Mouse (Mus musculus) hindbrain, embryonic 10.5 days (tissue): ENCODE results near the gene Cct5. TPM values are rescaled to one million over a fixed set of nuclear protein-coding genes. Genes with fewer than 3 reads are reported as not detected.
"Not testable (repeated sequence)": the region's sequence is repeated elsewhere in the genome, so short reads cannot be mapped to it uniquely, and the experiment has no call there.

Experiments
- DNase-seq: peaks from one replicate; pipeline ENCODE4 v3.0.0-alpha.2; 2017; ENCODE audit warnings: low spot score
- H3K27ac ChIP-seq: fragments of 300-500 bp; sonication (generic); 2 replicates; pipeline ENCODE4 v1.5.1; 2016; ENCODE audit warnings: mild to moderate bottlenecking, moderate library complexity
- H3K27me3 ChIP-seq: fragments of 300-500 bp; sonication (generic); 2 replicates; pipeline ENCODE4 v1.6.1; 2016; ENCODE audit warnings: mild to moderate bottlenecking; ENCODE audit not compliant: poor library complexity, insufficient read depth, severe bottlenecking
- H3K36me3 ChIP-seq: fragments of 300-500 bp; sonication (generic); 2 replicates; pipeline ENCODE4 v1.6.1; 2016; ENCODE audit warnings: mild to moderate bottlenecking, moderate library complexity
- H3K4me1 ChIP-seq: fragments of 300-500 bp; sonication (generic); replicated peaks from 2 replicates; pipeline ENCODE4 v1.6.1; 2016; ENCODE audit warnings: mild to moderate bottlenecking
- H3K4me3 ChIP-seq: fragments of 300-500 bp; sonication (generic); 2 replicates; pipeline ENCODE4 v1.5.1; 2016; ENCODE audit warnings: mild to moderate bottlenecking, moderate library complexity
- H3K9me3 ChIP-seq: fragments of 300-500 bp; sonication (generic); 2 replicates; pipeline ENCODE4 v1.6.1; 2016; ENCODE audit warnings: mild to moderate bottlenecking, moderate library complexity
- WGBS: fragments of 180-500 bp; shearing (Covaris S2); methylation state at CpG from one replicate; pipeline ENCODE4 v1.1.7; 2016; 5-methylcytosine and 5-hydroxymethylcytosine counted together
- polyA plus RNA-seq: library from polyadenylated mRNA; unstranded; fragments of >200 nt; fragmentation: Nextera tagmentation; extraction: Ambion mirVana; gene quantifications from 2 replicates; pipeline ENCODE4 v1.2.1, GENCODE M21; 2016

Gene Cct5
- polyA plus RNA-seq, 1 experiment from 2014 or later: 698 TPM

DNA sequence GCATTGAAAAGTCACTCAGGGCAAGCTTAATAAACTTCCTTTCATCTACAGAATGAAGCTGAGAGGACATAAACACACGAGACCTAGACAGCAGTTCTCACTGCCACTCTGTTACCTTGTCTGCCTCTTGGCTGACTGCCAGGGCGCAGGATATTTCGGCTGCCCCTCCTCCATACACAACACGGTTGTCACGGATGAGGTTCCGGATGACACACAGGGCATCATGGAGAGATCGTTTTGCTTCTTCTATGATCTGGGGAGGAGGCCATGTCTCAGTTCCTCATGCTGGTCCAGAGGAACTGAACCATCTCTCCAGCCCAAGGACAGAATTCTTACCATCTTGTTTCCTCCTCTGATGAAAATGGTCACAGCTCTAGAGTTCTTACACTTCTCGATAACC is 9.1 kb downstream of the Cct5 start:
- Histone ChIP-seq H3K4me1 (no peaks in the 10 kb centered on the region), H3K4me3 (no peak overlapping the region), H3K36me3 (peaks cover 92% of the 10 kb centered on the region), H3K27me3 (no peaks in the 10 kb centered on the region), H3K27ac (no peak overlapping the region), H3K9me3 (no peaks in the 10 kb centered on the region)
- no peak for DNase-seq
- WGBS: 92% methylated on average over 8 of the region's 8 CpGs

- Histone ChIP-seq H3K4me1 (no peaks in the 10 kb centered on the region), H3K9me3 (no peaks in the 10 kb centered on the region), H3K27me3 (no peaks in the 10 kb centered on the region), H3K36me3 (peaks cover 68% of the 10 kb centered on the region), H3K27ac (no peak overlapping the region), H3K4me3 (no peak overlapping the region)
- DNase-seq: no peak
- 95% methylated on average over 5 of the region's 5 CpGs for WGBS
These were observed 11.4 kb downstream of the Cct5 start for GRCm38 (mm10) chr15:31590176-31590575.

GRCm38 (mm10) chr15:31588989-31589640 is 12.5 kb downstream of the Cct5 start:
- no peaks in the 10 kb centered on the region for H3K9me3 ChIP-seq
- no peak for DNase-seq
- H3K4me1 ChIP-seq: no peaks in the 10 kb centered on the region
- H3K27ac ChIP-seq: no peak overlapping the region
- WGBS: 73% methylated on average over 8 of the region's 8 CpGs
- H3K4me3 ChIP-seq: no peak overlapping the region
- no peaks in the 10 kb centered on the region for H3K27me3 ChIP-seq
- peaks cover 58% of the 10 kb centered on the region for H3K36me3 ChIP-seq

GRCm38 (mm10) chr15:31587789-31588188 is 13.8 kb downstream of the Cct5 start:
- no peak overlapping the region for H3K27ac ChIP-seq
- H3K4me3 ChIP-seq: no peak overlapping the region
- H3K27me3 ChIP-seq: no peaks in the 10 kb centered on the region
- no peak for DNase-seq
- H3K9me3 ChIP-seq: no peaks in the 10 kb centered on the region
- WGBS: 78% methylated on average over 2 of the region's 2 CpGs
- peaks cover 45% of the 10 kb centered on the region for H3K36me3 ChIP-seq
- H3K4me1 ChIP-seq: no peaks in the 10 kb centered on the region

- Histone ChIP-seq H3K4me1 (no peaks in the 10 kb centered on the region), H3K27me3 (no peaks in the 10 kb centered on the region), H3K4me3 (no peak overlapping the region), H3K36me3 (peaks cover 32% of the 10 kb centered on the region), H3K9me3 (no peaks in the 10 kb centered on the region), H3K27ac (no peak overlapping the region)
- WGBS: 18% methylated on average over 4 of the region's 4 CpGs
- DNase-seq: peak; percentile 87
These were observed 15.1 kb downstream of the Cct5 start for GRCm38 (mm10) chr15:31586519-31586918.

- Histone ChIP-seq H3K27me3 (no peaks in the 10 kb centered on the region), H3K36me3 (peaks cover 28% of the 10 kb centered on the region), H3K4me1 (no peaks in the 10 kb centered on the region), H3K27ac (no peak overlapping the region), H3K9me3 (no peaks in the 10 kb centered on the region), H3K4me3 (no peak overlapping the region)
- DNase-seq: no peak
- 87% methylated on average over 5 of the region's 5 CpGs for WGBS
These were observed 15.5 kb downstream of the Cct5 start for GRCm38 (mm10) chr15:31586088-31586487.

DNA sequence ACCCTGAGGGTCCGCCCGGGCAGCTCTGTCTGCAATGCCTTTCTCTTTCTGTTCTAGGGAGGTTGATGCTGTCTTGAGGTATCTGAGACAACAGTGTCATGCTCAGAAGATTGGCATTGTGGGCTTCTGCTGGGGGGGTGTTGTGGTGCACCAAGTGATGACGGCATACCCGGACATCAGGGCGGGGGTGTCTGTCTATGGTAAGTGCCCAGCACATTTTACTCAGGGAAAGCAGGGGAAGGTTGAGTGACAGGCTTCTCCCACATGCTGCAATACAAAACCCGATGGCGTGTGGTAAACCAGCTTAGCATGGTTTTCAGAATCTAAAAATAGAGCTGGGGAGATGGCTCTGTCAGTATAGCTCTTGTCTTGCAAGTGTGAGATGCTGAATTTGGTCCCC is 16.4 kb downstream of the Cct5 start:
- Histone ChIP-seq H3K4me3 (no peak overlapping the region), H3K9me3 (no peaks in the 10 kb centered on the region), H3K36me3 (peaks cover 19% of the 10 kb centered on the region), H3K27me3 (no peaks in the 10 kb centered on the region), H3K27ac (no peak overlapping the region), H3K4me1 (no peaks in the 10 kb centered on the region)
- DNase-seq: no peak
- 90% methylated on average over 7 of the region's 7 CpGs for WGBS

DNA sequence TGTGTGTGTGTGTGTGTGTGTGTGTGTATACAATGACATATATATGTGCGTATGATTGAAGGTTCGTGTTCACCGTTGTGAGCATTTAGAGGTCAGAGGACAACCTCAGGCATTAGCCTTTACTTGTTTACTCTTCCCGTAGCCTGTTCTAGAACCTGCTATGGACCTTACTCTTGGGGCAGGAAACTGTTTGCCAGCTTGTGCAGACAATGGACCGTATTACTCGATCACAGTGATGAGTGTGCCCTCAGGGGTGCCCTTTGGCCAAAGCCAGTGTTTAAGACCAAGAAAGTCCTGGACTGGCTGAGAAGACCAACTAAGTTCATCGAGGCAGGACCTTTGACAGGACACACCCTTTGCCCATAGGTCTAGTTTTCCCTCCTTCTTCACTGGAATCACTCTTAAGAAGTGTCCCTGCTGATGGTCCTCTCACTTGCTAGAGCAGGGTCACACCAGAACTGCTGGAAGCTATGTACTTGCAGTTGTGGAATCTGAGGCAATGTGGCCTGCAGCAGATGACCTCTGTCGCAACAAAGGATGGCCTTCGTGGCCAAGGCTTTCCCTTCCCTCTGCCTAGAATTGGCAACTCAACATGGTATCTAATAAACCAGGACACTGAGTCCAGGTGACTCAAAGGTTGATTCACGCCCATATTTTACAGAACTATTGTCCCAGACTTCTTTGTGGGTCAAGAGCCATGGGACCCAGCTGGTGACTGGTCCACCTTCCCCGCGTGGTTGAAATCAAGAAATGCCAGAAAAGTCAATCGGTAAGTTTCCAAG is 18.1 kb downstream of the Cct5 start:
- Histone ChIP-seq H3K27ac (no peak overlapping the region), H3K4me3 (no peak overlapping the region), H3K9me3 (no peaks in the 10 kb centered on the region), H3K36me3 (peaks cover 2% of the 10 kb centered on the region), H3K27me3 (no peaks in the 10 kb centered on the region), H3K4me1 (no peaks in the 10 kb centered on the region)
- DNase-seq: no peak
- whole genome bisulfite sequencing: 92% methylated on average over 13 of the region's 13 CpGs

DNA sequence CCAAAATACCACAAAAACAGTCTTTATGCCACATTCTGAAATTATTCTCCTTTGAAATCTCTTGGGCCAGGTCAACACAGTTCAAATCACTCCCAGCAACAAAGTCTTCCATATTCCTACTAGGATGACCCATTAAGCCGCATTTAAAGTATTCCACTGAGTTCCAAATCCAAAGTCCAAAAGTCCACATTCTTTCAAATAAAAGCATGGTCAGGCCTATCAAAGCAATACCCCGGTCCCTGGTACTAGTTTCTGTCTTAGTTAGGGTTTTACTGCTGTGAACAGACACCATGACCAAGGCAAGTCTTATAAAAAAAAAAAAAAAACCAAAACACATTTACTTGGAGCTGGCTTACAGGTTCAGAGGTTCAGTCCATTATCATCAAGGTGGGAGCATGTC is 20.5 kb downstream of the Cct5 start:
- not testable (repeated sequence) for H3K9me3 ChIP-seq, H3K4me3 ChIP-seq, H3K36me3 ChIP-seq, H3K27ac ChIP-seq, DNase-seq, H3K4me1 ChIP-seq, H3K27me3 ChIP-seq
- 90% methylated on average over 2 of the region's 2 CpGs for WGBS

DNA sequence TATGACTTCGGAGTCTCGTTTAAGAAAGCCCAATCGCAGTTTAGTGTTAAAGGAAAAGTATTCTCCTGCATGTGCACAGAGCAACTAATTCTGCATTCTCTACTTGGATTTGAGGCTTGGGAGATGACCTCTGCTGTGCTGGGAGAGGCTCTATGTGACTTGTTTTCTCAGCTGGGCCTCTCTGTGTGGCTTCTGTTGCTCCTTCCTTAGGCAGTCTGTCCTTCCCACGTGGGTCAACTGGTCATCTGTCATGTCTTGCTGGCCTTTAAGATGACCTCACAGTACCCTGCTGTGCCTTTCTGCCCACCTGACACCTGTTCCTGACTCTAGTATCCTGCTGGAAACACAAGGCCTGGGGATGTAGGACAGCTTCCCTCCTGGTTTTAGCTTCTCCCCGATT is 25.5 kb downstream of the Cct5 start:
- no peak overlapping the region for H3K27ac ChIP-seq
- no peak overlapping the region for H3K4me3 ChIP-seq
- no peaks in the 10 kb centered on the region for H3K27me3 ChIP-seq
- peaks cover 13% of the 10 kb centered on the region for H3K4me1 ChIP-seq
- DNase-seq: no peak
- no peaks in the 10 kb centered on the region for H3K36me3 ChIP-seq
- WGBS: 70% methylated on average over 5 of the region's 5 CpGs
- no peaks in the 10 kb centered on the region for H3K9me3 ChIP-seq

DNA sequence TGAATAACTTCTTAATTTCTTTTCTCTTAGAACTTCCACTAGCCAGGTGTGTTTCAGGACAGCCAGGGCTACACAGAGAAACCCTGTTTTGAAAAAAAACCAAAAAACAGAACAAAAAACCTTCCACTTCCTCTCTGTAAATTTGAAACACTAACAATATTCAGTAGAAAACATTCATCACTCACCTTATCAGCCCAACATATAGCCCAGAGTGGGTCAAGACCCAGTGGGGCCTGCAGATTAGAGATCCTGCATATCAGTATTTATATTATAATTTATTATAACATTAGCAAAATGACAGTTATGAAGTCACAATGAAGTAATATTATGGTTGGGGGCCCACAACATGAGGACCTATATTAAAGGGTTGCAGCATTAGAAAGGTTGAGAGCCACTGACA is 27.9 kb downstream of the Cct5 start:
- no peaks in the 10 kb centered on the region for H3K9me3 ChIP-seq
- H3K27ac ChIP-seq: no peak overlapping the region
- H3K4me3 ChIP-seq: no peak overlapping the region
- H3K36me3 ChIP-seq: no peaks in the 10 kb centered on the region
- peaks cover 15% of the 10 kb centered on the region for H3K4me1 ChIP-seq
- DNase-seq: no peak
- no peaks in the 10 kb centered on the region for H3K27me3 ChIP-seq

GRCm38 (mm10) chr15:31573287-31573686 is 28.3 kb downstream of the Cct5 start:
- no peak for DNase-seq
- Histone ChIP-seq H3K27me3 (no peaks in the 10 kb centered on the region), H3K4me3 (no peak overlapping the region), H3K27ac (no peak overlapping the region), H3K4me1 (peaks cover 19% of the 10 kb centered on the region), H3K9me3 (no peaks in the 10 kb centered on the region), H3K36me3 (no peaks in the 10 kb centered on the region)
- WGBS: 91% methylated on average over 4 of the region's 4 CpGs

- 0 out of 2 replicates have a peak overlapping the region, but pooled peaks have one; percentile 16 for H3K27ac ChIP-seq
- H3K4me1 ChIP-seq: peaks cover 21% of the 10 kb centered on the region
- DNase-seq: no peak
- WGBS: 89% methylated on average over 16 of the region's 16 CpGs
- no peaks in the 10 kb centered on the region for H3K27me3 ChIP-seq
- no peaks in the 10 kb centered on the region for H3K36me3 ChIP-seq
- no peaks in the 10 kb centered on the region for H3K9me3 ChIP-seq
- H3K4me3 ChIP-seq: no peak overlapping the region
These were observed 29.5 kb downstream of the Cct5 start for GRCm38 (mm10) chr15:31571906-31572722.
